Mouse (Mus musculus) heart, postnatal 10 days (tissue): Measurements from ENCODE around the gene Zfp956. TPM values are rescaled to one million over a fixed set of nuclear protein-coding genes. Genes with fewer than 3 reads are reported as not detected.

Experiments
- DNase-seq, 2 experiments: peaks; one replicate each; pipeline ENCODE4 v3.0.0; 2021
- intact Hi-C: fragments of 180-260 bp; cut with DNase I; formaldehyde crosslinking; loops from one replicate; pipeline ENCODE4 v1.15.1; 2025
- total RNA-seq, 2 experiments: library from RNA; stranded (reverse); gene quantifications; 2 replicates each; pipeline ENCODE4 v1.2.3; 2021

The Zfp956 gene
- total RNA-seq = 1 to 10 TPM; 1.9 to 2.1 TPM

- peak; percentile 96 for DNase-seq
- intact Hi-C loops = no loop called here
These were observed at the start of gene Zfp956 for GRCm38 (mm10) chr6:47953191-47953726. Gene Zfp956, plus strand, starts transcription at chr6:47953390.

DNA sequence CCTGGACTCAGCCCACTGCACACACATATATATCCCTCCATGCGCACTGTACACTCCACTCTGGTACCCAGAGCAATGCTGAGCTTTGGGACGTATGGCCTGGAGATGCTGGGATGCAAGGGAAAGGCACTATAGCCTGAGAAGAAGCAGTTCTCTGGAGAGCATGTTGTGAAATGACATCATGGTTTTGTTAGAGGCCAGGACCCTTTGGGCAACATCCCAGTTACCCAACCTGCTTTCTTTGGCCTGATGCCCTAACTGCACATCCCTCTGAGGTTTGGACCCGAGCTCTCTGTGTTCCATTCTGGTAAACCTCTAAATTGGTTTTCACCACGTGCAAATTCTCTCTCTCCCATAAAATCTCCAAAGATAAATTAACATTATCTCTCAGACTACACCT, 49.6 kb upstream of the Zfp956 start:
- DNase-seq = peak; percentile 12 to 13
- intact Hi-C loops = no loop called here

GRCm38 (mm10) chr6:47904361-47904760, 48.8 kb upstream of the Zfp956 start:
- no peak for DNase-seq
- intact Hi-C loops = no loop called here

- no peak for DNase-seq
These were observed 48.1 kb upstream of the Zfp956 start for GRCm38 (mm10) chr6:47904917-47905695.

DNA sequence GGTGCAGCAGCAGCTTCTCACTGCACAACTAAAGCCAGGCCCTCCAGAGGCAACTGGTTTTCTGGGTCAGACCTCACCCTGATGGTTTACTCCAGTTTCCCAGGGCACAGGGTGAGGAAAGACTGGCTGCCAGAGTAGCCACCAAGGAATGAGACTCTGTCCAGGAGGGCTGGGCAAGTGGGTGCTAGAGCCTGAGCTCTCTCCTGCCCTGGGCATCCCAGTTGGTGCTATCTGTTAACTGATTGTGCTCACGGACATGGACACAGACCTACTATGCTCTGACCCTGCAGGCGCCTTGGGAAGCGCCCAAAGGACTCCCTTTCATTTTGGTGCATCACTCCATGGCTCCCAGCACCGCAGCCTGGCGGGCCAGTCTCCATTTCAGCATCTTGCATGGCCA, 46.9 kb upstream of the Zfp956 start:
- intact Hi-C loops = no loop called here
- no peak for DNase-seq

More at GRCm38 (mm10) chr6:47904917-47905695, 48.1 kb upstream of the Zfp956 start:
- intact Hi-C loops = no loop called here

DNA sequence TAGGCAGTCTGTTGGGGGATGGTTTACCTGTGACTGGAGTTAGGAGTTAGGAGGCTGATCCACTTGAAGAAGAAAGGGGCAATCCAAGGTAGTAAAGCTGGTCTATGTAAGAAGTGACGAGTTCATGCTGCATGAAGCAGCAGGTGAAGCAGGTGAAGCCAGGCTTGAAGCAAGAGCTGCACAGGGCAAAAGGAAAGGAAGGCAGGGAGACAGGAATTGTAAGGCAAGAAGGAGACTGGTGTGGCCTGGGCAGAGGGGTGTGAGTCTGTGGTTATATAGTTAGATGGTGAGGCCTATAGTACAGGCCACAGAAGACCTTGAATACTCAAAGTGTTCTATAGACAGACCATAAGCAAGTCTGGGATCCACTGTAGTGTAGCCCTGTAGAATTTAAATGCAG, 44.2 kb upstream of the Zfp956 start:
- intact Hi-C loops = no loop called here
- no peak for DNase-seq

DNA sequence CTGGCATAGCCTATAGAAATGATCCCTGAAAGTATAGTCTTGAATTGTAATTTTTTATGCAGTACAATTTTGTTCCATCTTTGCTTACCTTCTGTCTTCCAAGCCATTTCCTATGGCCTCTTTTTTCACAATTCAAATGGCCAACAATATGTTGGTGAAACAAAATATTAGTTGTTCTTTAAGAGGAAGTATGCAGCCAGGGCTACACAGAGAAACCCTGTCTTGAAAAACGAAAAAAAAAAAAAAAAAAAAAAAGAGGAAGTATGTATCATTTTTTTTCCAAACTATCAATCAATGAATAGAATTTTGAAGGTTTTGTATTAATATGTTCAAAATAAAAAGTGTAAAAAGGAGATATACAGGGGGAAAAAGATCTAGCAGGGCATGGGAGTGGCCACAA, 41.5 kb upstream of the Zfp956 start:
- intact Hi-C loops = no loop called here
- DNase-seq = no peak

- no peak for DNase-seq
- intact Hi-C loops = no loop called here
These were observed 40.2 kb upstream of the Zfp956 start for GRCm38 (mm10) chr6:47912991-47913390.

- intact Hi-C loops = no loop called here
- no peak for DNase-seq
These were observed 36.1 kb upstream of the Zfp956 start for GRCm38 (mm10) chr6:47917051-47917450.

- DNase-seq = no peak
- intact Hi-C loops = no loop called here
These were observed 34.4 kb upstream of the Zfp956 start for GRCm38 (mm10) chr6:47918768-47919274.

GRCm38 (mm10) chr6:47919646-47920446, 33.3 kb upstream of the Zfp956 start:
- DNase-seq = no peak
- intact Hi-C loops = loop anchor here (1.0 kb wide), 1 partner anchor 43 kb away; the partner anchor contains the start of gene Zfp282

GRCm38 (mm10) chr6:47920447-47921340, 32.5 kb upstream of the Zfp956 start, which contains the start of gene Zfp212:
Gene Zfp212, plus strand, starts transcription at chr6:47920476.
- peak; percentile 91 for DNase-seq
- intact Hi-C loops = loop anchor here (1.0 kb wide), 1 partner anchor 43 kb away; the partner anchor contains the start of gene Zfp282

DNA sequence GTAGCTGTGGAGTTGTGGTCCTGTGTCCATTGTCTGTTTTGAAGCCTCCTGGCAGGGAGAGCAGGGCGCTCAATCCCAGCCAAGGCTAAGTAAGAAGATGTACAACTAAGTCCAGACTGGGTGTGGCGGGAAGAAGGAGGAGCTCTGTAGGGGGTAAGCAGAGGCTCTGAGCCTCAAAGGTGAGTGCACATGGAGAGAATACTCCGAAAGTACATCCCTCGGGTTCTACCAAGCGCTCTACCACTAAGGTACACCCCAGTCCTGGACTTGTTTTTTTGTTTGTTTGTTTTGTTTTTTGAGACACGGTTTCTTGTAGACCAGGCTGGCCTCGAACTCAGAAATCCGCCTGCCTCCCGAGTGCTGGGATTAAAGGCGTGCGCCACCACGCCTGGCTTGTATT, 10.7 kb upstream of the Zfp956 start:
- no peak for DNase-seq
- intact Hi-C loops = no loop called here

- intact Hi-C loops = no loop called here
These were observed 10.0 kb upstream of the Zfp956 start for GRCm38 (mm10) chr6:47943021-47943691.

DNA sequence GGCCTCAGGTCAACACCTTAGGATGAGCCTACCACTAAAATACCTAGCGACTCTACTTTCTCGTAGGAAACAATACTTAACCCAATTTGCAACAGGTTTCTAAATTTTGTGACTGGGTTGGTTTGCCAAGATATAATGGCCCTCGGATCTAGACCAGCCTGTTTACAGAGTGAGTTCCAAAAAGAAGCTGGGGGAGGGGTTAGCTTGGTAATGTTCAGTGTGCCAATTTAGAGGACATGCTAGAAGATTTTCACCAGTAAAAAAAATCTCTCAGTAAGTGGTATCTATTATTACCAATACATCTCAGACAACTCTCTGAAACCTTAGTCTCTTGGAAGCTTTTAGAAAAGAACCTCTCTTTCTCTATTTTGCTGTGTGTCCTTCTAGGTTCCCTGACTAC, 9.5 kb upstream of the Zfp956 start:
- no peak for DNase-seq
- intact Hi-C loops = no loop called here

More at GRCm38 (mm10) chr6:47943021-47943691, 10.0 kb upstream of the Zfp956 start:
- peak; percentile 70 to 71 for DNase-seq

GRCm38 (mm10) chr6:47947388-47947787, 5.8 kb upstream of the Zfp956 start:
- DNase-seq = no peak

GRCm38 (mm10) chr6:47954425-47954824, 1.2 kb downstream of the Zfp956 start:
- no peak for DNase-seq
- intact Hi-C loops = no loop called here

More at GRCm38 (mm10) chr6:47947388-47947787, 5.8 kb upstream of the Zfp956 start:
- intact Hi-C loops = no loop called here

- DNase-seq = no peak
- intact Hi-C loops = no loop called here
These were observed 4.6 kb downstream of the Zfp956 start for GRCm38 (mm10) chr6:47957816-47958215.

DNA sequence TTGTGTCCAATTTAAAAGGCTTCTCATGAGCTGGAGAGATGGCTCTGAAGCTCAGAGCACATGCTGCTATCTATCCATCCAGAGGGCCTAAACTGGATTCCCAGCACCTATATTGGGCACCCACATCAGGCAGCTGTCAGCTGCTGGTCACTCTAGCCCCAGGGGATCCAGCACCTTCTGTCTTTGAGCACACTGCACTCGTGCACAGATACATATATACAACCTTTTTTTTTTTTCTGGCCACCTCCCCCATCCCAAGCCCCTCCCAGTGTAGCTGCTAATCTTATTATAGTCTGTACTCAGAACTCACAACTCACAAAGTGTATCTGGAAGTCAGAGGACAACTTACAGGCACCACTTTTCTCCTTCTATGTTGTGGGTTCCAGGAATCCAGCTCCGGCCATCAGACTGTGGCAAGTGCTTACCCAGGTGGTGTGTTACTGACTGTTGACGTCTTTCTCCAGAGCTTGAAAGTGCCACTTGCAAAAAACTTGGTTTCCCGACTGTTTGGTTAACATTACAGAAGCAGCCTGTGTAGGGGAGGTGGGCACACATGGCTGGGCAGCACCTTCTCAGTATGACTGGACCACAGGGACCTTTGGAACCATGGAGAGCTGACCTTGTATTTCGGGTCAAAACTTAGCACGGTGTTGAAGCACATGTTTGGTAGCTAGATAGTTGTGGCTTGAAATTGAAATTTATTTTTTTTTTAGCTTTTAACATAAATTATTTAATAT, 7.7 kb downstream of the Zfp956 start:
- DNase-seq = no peak
- intact Hi-C loops = no loop called here
